Mouse (Mus musculus): ENCODE data around the gene Ipo11. TPM values are rescaled to one million over a fixed set of nuclear protein-coding genes. Genes with fewer than 3 reads are reported as not detected.

Ipo11 gene
- 51.7 and 56.8 TPM in 2 replicates for polyA plus RNA-seq (2015; fragmentation: Nextera tagmentation; extraction: Ambion mirVana)

DNA sequence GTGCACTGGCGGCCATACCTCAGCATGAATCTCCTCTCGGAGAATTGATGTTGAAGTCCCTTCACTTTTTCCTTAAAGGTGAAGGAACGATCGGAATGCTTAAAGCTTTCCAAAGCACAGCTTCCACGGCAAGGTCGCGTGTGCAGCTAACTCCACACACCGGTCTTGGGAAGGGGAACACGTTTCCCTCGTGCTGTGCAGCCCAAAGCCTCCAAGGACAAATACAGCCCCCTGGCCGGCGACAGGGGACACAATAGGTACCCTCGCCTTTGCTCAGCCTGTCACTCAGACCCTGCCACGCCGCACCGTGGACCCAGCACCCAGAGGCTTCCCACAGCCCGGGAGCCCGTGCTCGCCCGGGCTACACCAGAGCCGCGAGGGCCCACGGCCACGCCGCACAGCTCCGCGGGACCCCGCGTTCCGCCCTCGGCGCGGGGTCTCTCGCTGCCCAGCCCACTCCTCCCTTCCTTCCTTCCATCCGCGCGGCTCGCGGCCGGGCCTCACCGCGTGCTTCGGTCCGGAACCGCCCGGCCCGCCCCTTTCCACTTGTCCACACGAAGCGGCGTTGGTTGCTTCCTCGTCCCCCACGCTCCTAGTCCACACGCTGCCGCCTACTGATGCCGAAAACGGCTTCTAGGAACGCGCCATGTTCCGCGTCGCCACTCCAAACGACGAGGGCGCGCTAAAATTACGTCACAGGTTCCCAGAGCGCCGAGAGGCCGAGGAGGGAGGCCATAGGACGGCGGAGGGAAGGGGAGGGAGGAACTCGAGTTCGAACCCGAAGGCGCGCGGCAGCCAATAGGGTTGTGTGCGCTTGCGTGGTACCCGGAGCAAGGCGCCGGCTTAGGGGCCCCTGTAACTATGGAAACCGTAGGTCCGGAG is at the start of gene Ipo11:
Ipo11 (minus strand) TSS at position 703 of the 882 bp plus-strand sequence.
- Histone ChIP-seq H3K4me3 (peak within 1 kb of the TSS; percentile 84), H3K9ac (peak within 1 kb of the TSS; percentile 84), H3K4me2 (peak within 1 kb of the TSS; percentile 69), H3K27me3 (no peaks in the 10 kb centered on the region), H3K4me1 (replicated peaks) (peaks cover 14% of the 10 kb centered on the region), H3K27ac (peak within 1 kb of the TSS; percentile 82), H3K9me3 (replicated peaks) (no peaks in the 10 kb centered on the region; the same call in 1 of the 2 replicates), H3K36me3 (no peaks in the 10 kb centered on the region)
- under 1% methylated on average over 84 of the region's 84 CpGs for WGBS
- ATAC-seq (replicated peaks; ENCODE audit: insufficient number of reproducible peaks, insufficient read depth, low FRiP score, low read depth) = peak; percentile 94

DNA sequence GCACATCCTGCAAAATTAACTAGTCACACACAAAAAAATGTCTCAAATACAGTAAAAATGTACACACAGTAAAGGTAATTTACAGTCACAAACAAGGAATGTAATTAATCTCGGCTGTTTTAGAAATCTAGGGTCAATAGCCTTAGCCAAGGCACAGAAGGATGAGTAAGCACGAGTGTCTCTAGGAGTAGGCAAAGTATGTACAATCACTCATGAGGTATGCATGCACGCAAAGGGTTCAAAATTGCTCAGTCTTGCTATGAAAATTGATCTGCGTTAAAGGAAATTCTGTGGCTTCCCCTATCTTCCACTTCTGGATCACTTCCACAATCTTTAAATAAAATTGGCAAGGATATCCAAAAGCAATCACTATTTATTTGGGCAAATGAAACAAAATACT is 24.7 kb upstream of the Ipo11 start:
- ATAC-seq (replicated peaks; ENCODE audit: insufficient number of reproducible peaks, insufficient read depth, low FRiP score, low read depth) = no peak
- H3K4me1 ChIP-seq (replicated peaks) = 0 out of 2 replicates have a peak, but pooled peaks cover 2% of the 10 kb centered on the region
- 84% methylated on average over 4 of the region's 4 CpGs for WGBS
- H3K27ac ChIP-seq = no peak overlapping the region
- no peak overlapping the region for H3K4me2 ChIP-seq
- peaks cover 49% of the 10 kb centered on the region for H3K36me3 ChIP-seq
- H3K9ac ChIP-seq = no peak overlapping the region
- H3K4me3 ChIP-seq = no peak overlapping the region
- no peaks in the 10 kb centered on the region for H3K9me3 ChIP-seq (replicated peaks)
- H3K27me3 ChIP-seq = no peaks in the 10 kb centered on the region

DNA sequence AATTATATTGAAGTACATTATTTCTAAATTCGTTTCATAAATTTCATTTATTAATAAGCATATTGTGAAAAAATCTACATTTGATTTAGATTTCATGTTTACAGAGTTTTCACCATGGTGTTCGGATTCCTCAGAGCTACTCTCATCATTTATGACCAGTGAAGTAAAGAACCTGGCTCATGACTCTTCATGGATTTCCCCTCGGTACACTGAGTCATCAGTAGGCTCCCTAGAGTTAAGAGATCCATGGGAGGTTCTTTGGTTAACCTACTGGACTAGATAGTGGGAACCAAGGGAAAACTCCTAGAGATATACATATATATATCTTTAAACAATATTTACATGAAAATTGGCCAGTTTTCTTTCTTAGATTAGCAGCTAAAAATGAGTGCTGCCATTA is 23.8 kb upstream of the Ipo11 start:
- H3K9ac ChIP-seq = no peak overlapping the region
- H3K4me2 ChIP-seq = no peak overlapping the region
- WGBS = 84% methylated on average over 3 of the region's 3 CpGs
- H3K36me3 ChIP-seq = peaks cover 58% of the 10 kb centered on the region
- H3K27ac ChIP-seq = no peak overlapping the region
- no peaks in the 10 kb centered on the region for H3K27me3 ChIP-seq
- H3K4me1 ChIP-seq (replicated peaks) = peaks cover 3% of the 10 kb centered on the region; the same call in 1 of the 2 replicates
- no peaks in the 10 kb centered on the region for H3K9me3 ChIP-seq (replicated peaks)
- no peak for ATAC-seq (replicated peaks; ENCODE audit: insufficient number of reproducible peaks, insufficient read depth, low FRiP score, low read depth)
- no peak overlapping the region for H3K4me3 ChIP-seq

DNA sequence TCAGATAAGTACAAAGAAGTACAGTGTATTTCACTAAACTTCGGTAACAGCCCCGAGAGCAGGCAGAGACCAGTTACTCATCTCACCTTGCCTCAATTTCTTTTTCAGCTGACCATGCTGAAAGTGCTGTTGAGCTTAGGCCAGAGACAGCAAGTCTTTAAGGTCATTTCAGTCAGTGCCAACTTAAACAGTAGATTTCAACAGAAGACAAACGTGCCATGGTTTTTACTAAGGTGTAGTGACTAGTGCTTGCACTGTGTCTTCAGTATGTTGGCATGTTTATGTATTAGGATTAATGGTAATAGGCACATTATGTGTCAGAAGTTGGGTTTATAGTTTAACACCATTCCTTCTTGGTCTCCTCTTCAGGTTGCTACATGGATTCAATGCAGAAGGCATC is 21.5 kb upstream of the Ipo11 start:
- H3K4me2 ChIP-seq = no peak overlapping the region
- peaks cover 54% of the 10 kb centered on the region for H3K36me3 ChIP-seq
- ATAC-seq (replicated peaks; ENCODE audit: insufficient number of reproducible peaks, insufficient read depth, low FRiP score, low read depth) = no peak
- 82% methylated on average over 3 of the region's 3 CpGs for WGBS
- H3K4me1 ChIP-seq (replicated peaks) = peaks cover 6% of the 10 kb centered on the region; the same call in 1 of the 2 replicates
- no peak overlapping the region for H3K4me3 ChIP-seq
- no peaks in the 10 kb centered on the region for H3K27me3 ChIP-seq
- no peak overlapping the region for H3K27ac ChIP-seq
- no peaks in the 10 kb centered on the region for H3K9me3 ChIP-seq (replicated peaks)
- no peak overlapping the region for H3K9ac ChIP-seq

DNA sequence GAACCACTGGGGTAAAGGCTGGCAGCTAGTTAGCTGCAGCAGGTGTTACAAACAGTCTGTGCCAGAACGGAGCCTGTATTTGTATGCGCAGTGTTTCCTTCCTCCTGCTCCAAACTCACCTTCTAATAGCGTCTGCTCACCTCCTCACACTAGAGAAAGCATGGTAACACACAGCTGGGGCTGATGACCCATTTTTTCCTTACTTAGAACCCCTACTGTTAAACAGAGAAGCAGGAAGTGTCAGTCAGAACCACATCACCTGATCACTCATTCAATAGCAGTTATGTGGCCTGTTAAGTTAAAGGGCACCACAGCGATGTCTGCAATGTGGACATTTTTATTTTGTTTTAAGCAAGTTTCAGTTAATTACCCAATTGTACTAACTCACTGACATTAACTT is 20.8 kb upstream of the Ipo11 start:
- no peak overlapping the region for H3K4me2 ChIP-seq
- H3K36me3 ChIP-seq = peaks cover 48% of the 10 kb centered on the region
- H3K9me3 ChIP-seq (replicated peaks) = no peaks in the 10 kb centered on the region
- H3K27me3 ChIP-seq = no peaks in the 10 kb centered on the region
- H3K9ac ChIP-seq = no peak overlapping the region
- ATAC-seq (replicated peaks; ENCODE audit: insufficient number of reproducible peaks, insufficient read depth, low FRiP score, low read depth) = no peak
- 84% methylated on average over 4 of the region's 4 CpGs for WGBS
- H3K4me3 ChIP-seq = no peak overlapping the region
- no peak overlapping the region for H3K27ac ChIP-seq
- peaks cover 6% of the 10 kb centered on the region; the same call in 1 of the 2 replicates for H3K4me1 ChIP-seq (replicated peaks)

DNA sequence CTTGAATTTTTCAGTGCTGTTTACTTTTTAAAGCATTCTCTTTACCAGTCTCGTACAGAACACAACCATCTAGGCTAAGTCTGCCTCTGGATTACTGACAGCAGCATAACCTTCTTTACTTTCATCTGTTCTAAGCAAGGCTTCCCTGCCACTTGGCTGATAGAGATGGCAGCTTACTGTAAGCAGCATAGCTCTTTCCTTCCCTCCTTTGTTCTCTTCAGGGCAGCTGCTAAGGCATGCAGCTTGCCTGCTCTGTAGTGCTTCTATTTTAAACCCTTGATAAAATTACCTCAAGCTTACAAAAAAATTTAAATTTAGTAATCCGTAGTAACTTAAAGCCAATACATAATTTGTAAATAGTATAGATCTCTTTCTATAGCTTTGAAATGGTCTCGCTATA is 18.1 kb upstream of the Ipo11 start:
- Histone ChIP-seq H3K4me1 (replicated peaks) (peaks cover 6% of the 10 kb centered on the region; the same call in 1 of the 2 replicates), H3K4me3 (no peak overlapping the region), H3K4me2 (no peak overlapping the region), H3K9ac (peak overlapping the region; percentile 38; the same call in 1 of the 2 replicates), H3K27me3 (no peaks in the 10 kb centered on the region), H3K36me3 (peaks cover 52% of the 10 kb centered on the region), H3K9me3 (replicated peaks) (no peaks in the 10 kb centered on the region), H3K27ac (peak overlapping the region; percentile 80)
- no peak for ATAC-seq (replicated peaks; ENCODE audit: insufficient number of reproducible peaks, insufficient read depth, low FRiP score, low read depth)
- 63% methylated on average over 3 of the region's 3 CpGs for WGBS

DNA sequence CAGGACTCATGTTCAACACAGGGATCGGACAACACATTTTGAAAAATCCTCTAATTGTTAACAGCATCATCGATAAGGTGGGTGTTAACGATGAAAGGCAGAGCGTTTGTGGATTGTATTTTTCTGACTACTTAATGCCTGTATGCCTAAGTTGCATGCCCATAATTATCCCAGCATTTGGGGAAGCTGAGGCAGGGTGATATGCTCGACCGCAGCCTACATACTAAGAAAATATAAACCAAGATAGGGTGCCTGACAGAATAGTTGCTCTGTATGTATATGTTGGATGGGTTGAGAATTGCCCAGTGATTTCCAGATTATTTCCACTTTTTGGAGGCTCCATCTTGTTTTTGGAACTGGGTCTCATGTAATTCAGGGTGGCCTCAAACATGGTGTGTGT is 10.8 kb upstream of the Ipo11 start:
- Histone ChIP-seq H3K4me1 (replicated peaks) (peaks cover 15% of the 10 kb centered on the region), H3K9ac (peak overlapping the region; percentile 96), H3K9me3 (replicated peaks) (no peaks in the 10 kb centered on the region), H3K4me3 (peak overlapping the region; percentile 93), H3K4me2 (peak overlapping the region; percentile 66), H3K27ac (no peak overlapping the region), H3K36me3 (peaks cover 24% of the 10 kb centered on the region), H3K27me3 (no peaks in the 10 kb centered on the region)
- ATAC-seq (replicated peaks; ENCODE audit: insufficient number of reproducible peaks, insufficient read depth, low FRiP score, low read depth) = no peak
- 4% methylated on average over 6 of the region's 6 CpGs for WGBS

DNA sequence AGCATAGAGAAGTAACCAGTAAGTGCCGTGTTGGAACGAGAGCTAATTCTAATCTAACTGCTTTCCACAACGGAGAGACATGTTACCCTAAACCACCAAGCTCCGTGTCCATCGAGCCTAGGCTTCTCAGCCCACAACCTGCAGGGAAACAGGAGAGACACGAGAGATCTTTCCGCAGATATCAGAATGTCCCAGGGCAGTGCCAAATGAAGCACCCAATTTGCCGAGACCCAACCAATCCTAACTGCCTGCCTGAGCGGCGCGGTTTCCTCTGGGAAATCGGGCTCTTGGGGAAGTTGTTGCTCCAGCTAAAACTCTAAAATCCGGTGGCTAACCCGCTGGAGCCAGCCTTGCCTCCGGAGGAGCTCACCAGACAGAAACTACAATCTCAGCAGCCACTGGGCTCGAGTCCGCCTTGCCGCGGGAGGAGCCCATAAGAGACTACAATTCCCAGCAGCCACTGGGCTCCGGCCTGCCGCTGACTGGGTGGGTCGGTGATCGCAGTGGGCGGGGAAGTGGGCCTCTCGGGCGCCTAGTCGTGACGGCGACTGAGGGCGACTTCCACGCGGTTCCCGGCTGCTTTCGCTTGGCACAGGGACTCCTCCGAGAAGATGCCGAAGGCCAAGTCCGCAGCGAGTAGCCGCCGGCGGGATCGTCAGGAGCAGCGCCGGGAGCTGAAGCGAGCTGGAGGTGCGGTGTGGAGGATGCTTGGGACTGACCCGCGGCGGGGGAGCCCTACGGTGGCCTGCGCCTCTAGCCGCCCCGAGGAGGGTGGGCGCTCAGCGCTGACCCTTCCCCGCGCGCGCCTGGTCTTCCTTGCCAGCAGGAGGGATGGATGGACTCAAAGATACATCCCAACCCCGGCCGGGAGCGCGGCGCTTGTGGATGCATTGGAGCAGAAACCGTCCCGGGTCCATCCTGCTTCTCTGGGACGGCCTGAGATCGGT is 10.1 kb upstream of the Ipo11 start, which contains the start of gene Dimt1:
Dimt1 (plus strand) TSS at position 534 of the 947 bp plus-strand sequence.
- peaks cover 15% of the 10 kb centered on the region for H3K4me1 ChIP-seq (replicated peaks)
- no peaks in the 10 kb centered on the region for H3K27me3 ChIP-seq
- H3K4me2 ChIP-seq = peak within 1 kb of the TSS; percentile 66
- WGBS = under 1% methylated on average over 68 of the region's 68 CpGs
- peak; percentile 100 for ATAC-seq (replicated peaks; ENCODE audit: insufficient number of reproducible peaks, insufficient read depth, low FRiP score, low read depth)
- no peaks in the 10 kb centered on the region for H3K9me3 ChIP-seq (replicated peaks)
- peak within 1 kb of the TSS; percentile 96 for H3K9ac ChIP-seq
- peak within 1 kb of the TSS; percentile 93 for H3K4me3 ChIP-seq
- H3K36me3 ChIP-seq = peaks cover 17% of the 10 kb centered on the region
- H3K27ac ChIP-seq = peak within 1 kb of the TSS; percentile 90

DNA sequence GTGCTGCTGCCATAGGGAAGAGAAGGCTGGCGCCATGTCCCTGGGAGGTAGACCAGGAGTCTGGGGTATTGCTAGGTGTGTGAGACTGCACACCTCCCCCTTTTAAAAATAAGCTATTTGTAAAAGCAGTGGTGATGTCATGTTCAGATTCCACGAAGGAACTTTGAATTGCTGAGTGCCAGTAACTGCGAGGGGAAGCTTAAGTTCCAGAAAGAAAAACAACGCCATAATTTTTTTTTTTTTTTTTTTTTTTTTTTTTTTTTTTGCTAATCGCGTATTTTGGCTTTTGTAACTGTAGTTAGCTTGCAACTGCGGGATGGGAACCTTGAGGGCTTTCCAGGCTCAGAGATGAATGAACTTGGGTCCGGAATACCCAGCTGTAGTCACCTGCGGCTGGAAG is 8.8 kb upstream of the Ipo11 start:
- H3K27me3 ChIP-seq = no peaks in the 10 kb centered on the region
- H3K27ac ChIP-seq = no peak overlapping the region
- peaks cover 15% of the 10 kb centered on the region for H3K4me1 ChIP-seq (replicated peaks)
- H3K4me3 ChIP-seq = no peak overlapping the region
- ATAC-seq (replicated peaks; ENCODE audit: insufficient number of reproducible peaks, insufficient read depth, low FRiP score, low read depth) = no peak
- no peak overlapping the region for H3K9ac ChIP-seq
- no peak overlapping the region for H3K4me2 ChIP-seq
- WGBS = 72% methylated on average over 9 of the region's 9 CpGs
- peaks cover 11% of the 10 kb centered on the region for H3K36me3 ChIP-seq
- H3K9me3 ChIP-seq (replicated peaks) = no peaks in the 10 kb centered on the region; the same call in 1 of the 2 replicates

DNA sequence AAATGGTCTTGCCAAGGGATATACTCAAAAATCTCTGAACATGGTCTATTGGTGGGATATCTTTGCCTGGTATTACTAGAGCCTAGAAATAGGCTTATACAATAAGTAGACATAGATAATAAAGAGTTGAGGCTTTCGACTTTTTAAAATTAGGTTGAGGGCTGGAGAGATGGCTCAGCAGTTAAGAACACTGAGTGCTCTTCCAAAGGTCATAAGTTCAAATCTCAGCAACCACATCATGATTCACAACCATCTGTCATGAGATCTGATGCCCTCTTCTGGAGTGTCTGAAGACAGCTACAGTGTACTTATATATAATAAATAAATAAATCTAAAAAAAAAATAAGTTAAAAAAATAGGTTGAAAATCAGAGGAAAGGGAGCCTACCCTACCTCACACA is 6.0 kb upstream of the Ipo11 start:
- H3K4me3 ChIP-seq = no peak overlapping the region
- ATAC-seq (replicated peaks; ENCODE audit: insufficient number of reproducible peaks, insufficient read depth, low FRiP score, low read depth) = no peak
- no peak overlapping the region for H3K27ac ChIP-seq
- no peaks in the 10 kb centered on the region; the same call in 1 of the 2 replicates for H3K9me3 ChIP-seq (replicated peaks)
- H3K4me2 ChIP-seq = no peak overlapping the region
- 82% methylated on average over 1 of the region's 1 CpGs for WGBS
- H3K36me3 ChIP-seq = no peaks in the 10 kb centered on the region
- H3K9ac ChIP-seq = no peak overlapping the region
- H3K4me1 ChIP-seq (replicated peaks) = peaks cover 3% of the 10 kb centered on the region
- H3K27me3 ChIP-seq = no peaks in the 10 kb centered on the region
